Mouse (Mus musculus) erythroblast, embryonic 14.5 days (primary cell): ENCODE data around the gene Nme3.

Experiments used
- GATA1 ChIP-seq: IDR thresholded peaks from 2 replicates; pipeline ENCODE4 v1.6.1; 2012; ENCODE audit warnings: low read length, inconsistent platforms, mixed read lengths
- TAL1 ChIP-seq: IDR thresholded peaks from 3 replicates; pipeline ENCODE4 v1.6.1; 2012; ENCODE audit warnings: low read length, inconsistent platforms, mixed read lengths

GRCm38 (mm10) chr17:24907591-24907990, 11.3 kb downstream of the Nme3 start:
- no peak for TF ChIP-seq GATA1
- no peak for TF ChIP-seq TAL1
